Mouse (Mus musculus) megakaryocyte, embryonic 14.5 days (primary cell): ENCODE measurements around the gene Nckap1. TPM values are rescaled to one million over a fixed set of nuclear protein-coding genes. Genes with fewer than 3 reads are reported as not detected.
A peak's percentile ranks its signal among the peaks of the same experiment; 100 is the strongest.

Source experiments
- H3K27me3 ChIP-seq: replicated peaks from 2 replicates; pipeline ENCODE3; 2012; ENCODE audit warnings: inconsistent platforms
- H3K36me3 ChIP-seq: replicated peaks from 2 replicates; pipeline ENCODE3; 2012; ENCODE audit warnings: low read length, inconsistent platforms, mixed read lengths
- H3K4me1 ChIP-seq: 2 replicates; pipeline ENCODE4 v1.6.1; 2012; ENCODE audit warnings: inconsistent platforms
- H3K4me3 ChIP-seq: replicated peaks from 2 replicates; pipeline ENCODE3; 2012; ENCODE audit warnings: moderate library complexity, mild to moderate bottlenecking, inconsistent platforms
- H3K9me3 ChIP-seq: 2 replicates; pipeline ENCODE4 v1.6.1; 2012; ENCODE audit warnings: inconsistent platforms
- FLI1 ChIP-seq: IDR thresholded peaks from 2 replicates; pipeline ENCODE4 v1.6.1; 2012; ENCODE audit warnings: low read length, inconsistent platforms, mixed read lengths
- GATA1 ChIP-seq: IDR thresholded peaks from 3 replicates; pipeline ENCODE4 v1.6.1; 2012; ENCODE audit warnings: mixed read lengths, low read length, inconsistent platforms, borderline replicate concordance
- polyA plus RNA-seq: library from polyadenylated mRNA; stranded (reverse); fragments of >175 nt; gene quantifications from 2 replicates; pipeline ENCODE4 v1.2.3, GENCODE M21; 2012; ENCODE audit warnings: low replicate concordance; ENCODE audit not compliant: insufficient read depth

The Nckap1 gene
- 2.6 and 5.0 TPM in 2 replicates for polyA plus RNA-seq

- peaks cover 16% of the 10 kb centered on the region for H3K9me3 ChIP-seq
- peaks cover 20% of the 10 kb centered on the region for H3K36me3 ChIP-seq
- H3K4me1 ChIP-seq = peaks cover 30% of the 10 kb centered on the region
- peaks cover 3% of the 10 kb centered on the region for H3K27me3 ChIP-seq
- H3K4me3 ChIP-seq = peak within 1 kb of the TSS; percentile 96
- TF ChIP-seq FLI1 (peak; percentile 57), GATA1 (no peak; the same call in 2 of the 3 replicates)
These were observed at the start of gene Nckap1 for GRCm38 (mm10) chr2:80581043-80581711. TSS of gene Nckap1 (minus strand) at chr2:80581380.

DNA sequence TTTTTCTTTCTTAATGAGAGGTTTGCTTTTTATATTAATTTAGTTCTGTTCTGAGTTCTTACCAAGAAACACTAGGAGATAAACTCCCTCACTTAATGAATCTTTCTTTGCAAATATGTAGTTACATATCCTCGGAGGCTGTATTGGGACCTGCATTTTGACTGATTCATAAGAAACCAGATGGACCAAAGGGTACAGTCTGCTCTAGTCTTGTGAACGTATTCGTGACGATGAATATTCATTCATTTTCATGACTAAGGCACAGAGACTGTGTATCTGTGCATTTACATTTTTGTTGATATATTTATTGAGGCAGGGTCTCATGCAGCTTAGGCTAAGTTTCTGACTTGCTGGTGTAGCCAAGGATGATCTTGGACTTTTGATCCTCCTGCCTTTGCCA is 43.3 kb upstream of the Nckap1 start:
- TF ChIP-seq FLI1 (no peak), GATA1 (no peak)
- peaks cover 14% of the 10 kb centered on the region for H3K4me1 ChIP-seq
- H3K9me3 ChIP-seq = peaks cover 4% of the 10 kb centered on the region; the same call in 1 of the 2 replicates
- H3K4me3 ChIP-seq = no peak overlapping the region
- H3K27me3 ChIP-seq = no peaks in the 10 kb centered on the region
- peaks cover 71% of the 10 kb centered on the region for H3K36me3 ChIP-seq

DNA sequence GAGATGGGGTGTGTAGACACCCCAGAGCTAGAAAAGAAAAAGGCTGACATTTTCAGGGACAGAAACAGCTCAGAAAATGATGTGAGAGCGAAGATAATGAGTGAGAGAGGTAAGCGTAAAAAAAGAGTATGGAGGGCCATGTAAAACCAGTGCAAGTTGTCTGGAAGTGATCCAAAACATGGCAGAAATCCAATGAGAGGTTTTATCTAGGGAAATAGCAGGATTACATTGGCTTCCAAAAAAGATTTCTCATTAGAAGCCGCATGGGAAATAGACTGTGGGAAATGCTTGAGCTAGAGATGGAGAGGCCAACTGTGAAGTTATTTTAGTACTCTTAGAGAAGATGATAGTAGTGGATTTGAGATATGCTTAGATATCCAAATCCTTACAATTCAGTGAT is 40.7 kb upstream of the Nckap1 start:
- H3K36me3 ChIP-seq = peaks cover 61% of the 10 kb centered on the region
- no peak overlapping the region for H3K4me3 ChIP-seq
- no peak for TF ChIP-seq GATA1
- TF ChIP-seq FLI1 = no peak
- peaks cover 4% of the 10 kb centered on the region; the same call in 1 of the 2 replicates for H3K9me3 ChIP-seq
- H3K27me3 ChIP-seq = no peaks in the 10 kb centered on the region
- H3K4me1 ChIP-seq = peaks cover 35% of the 10 kb centered on the region

GRCm38 (mm10) chr2:80618991-80619390 is 37.8 kb upstream of the Nckap1 start:
- no peak for TF ChIP-seq GATA1
- no peak for TF ChIP-seq FLI1
- Histone ChIP-seq H3K4me3 (peak overlapping the region; percentile 33), H3K9me3 (no peaks in the 10 kb centered on the region), H3K4me1 (peaks cover 45% of the 10 kb centered on the region), H3K27me3 (no peaks in the 10 kb centered on the region), H3K36me3 (peaks cover 36% of the 10 kb centered on the region)

- TF ChIP-seq GATA1 (no peak), FLI1 (no peak)
- H3K27me3 ChIP-seq = no peaks in the 10 kb centered on the region
- H3K9me3 ChIP-seq = no peaks in the 10 kb centered on the region
- peak within 1 kb of the TSS; percentile 94 for H3K4me3 ChIP-seq
- H3K36me3 ChIP-seq = peaks cover 17% of the 10 kb centered on the region
- peaks cover 35% of the 10 kb centered on the region for H3K4me1 ChIP-seq
These were observed 35.9 kb upstream of the Nckap1 start, which contains the start of the genes Dusp19 and Nup35 for GRCm38 (mm10) chr2:80616854-80617737. TSS of gene Dusp19 (plus strand) at chr2:80617045. TSS of gene Nup35 (plus strand) at chr2:80617236.

GRCm38 (mm10) chr2:80612796-80613195 is 31.6 kb upstream of the Nckap1 start:
- Histone ChIP-seq H3K9me3 (peaks cover 18% of the 10 kb centered on the region), H3K4me1 (peaks cover 17% of the 10 kb centered on the region), H3K27me3 (no peaks in the 10 kb centered on the region), H3K4me3 (no peak overlapping the region), H3K36me3 (no peaks in the 10 kb centered on the region)
- TF ChIP-seq GATA1 (no peak), FLI1 (no peak)

GRCm38 (mm10) chr2:80612286-80612685 is 31.1 kb upstream of the Nckap1 start:
- H3K4me1 ChIP-seq = peaks cover 12% of the 10 kb centered on the region
- H3K27me3 ChIP-seq = no peaks in the 10 kb centered on the region
- TF ChIP-seq GATA1 (no peak), FLI1 (no peak)
- H3K9me3 ChIP-seq = peaks cover 18% of the 10 kb centered on the region
- no peak overlapping the region for H3K4me3 ChIP-seq
- no peaks in the 10 kb centered on the region for H3K36me3 ChIP-seq

DNA sequence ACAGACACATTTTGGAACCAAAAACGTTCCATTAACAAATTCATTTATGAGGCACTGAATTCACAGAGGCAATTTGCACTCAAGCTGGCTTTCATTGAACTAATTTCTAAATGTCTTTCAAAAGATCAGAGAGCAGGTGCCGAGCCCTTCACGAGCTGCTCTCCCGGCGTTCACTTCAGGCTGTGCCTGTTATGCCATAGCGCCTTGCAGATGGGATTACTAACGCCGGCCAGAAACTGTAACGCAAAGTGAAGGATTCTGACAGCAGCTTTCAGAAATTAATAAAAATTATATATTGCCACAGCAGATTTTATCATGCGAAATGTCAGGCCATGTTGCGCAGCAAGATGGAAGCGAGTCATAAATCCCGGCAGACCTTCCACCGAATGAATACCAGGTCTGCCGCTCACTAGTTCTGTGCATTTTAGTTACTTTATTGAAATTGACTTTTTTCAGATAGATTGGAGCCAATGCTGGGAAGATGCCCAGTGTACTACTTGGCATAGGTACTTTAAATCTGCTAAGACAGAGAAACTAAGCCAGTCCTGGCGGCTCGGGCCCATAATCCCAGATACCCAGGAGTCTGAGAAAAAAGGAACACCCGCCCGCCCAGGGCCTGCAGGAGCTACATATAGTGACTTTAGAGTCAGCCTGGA is 22.7 kb upstream of the Nckap1 start:
- H3K27me3 ChIP-seq = no peaks in the 10 kb centered on the region
- no peak for TF ChIP-seq GATA1
- TF ChIP-seq FLI1 = no peak
- H3K4me1 ChIP-seq = peaks cover 4% of the 10 kb centered on the region
- peaks cover 19% of the 10 kb centered on the region for H3K9me3 ChIP-seq
- H3K4me3 ChIP-seq = no peak overlapping the region
- no peaks in the 10 kb centered on the region for H3K36me3 ChIP-seq

GRCm38 (mm10) chr2:80602756-80603155 is 21.6 kb upstream of the Nckap1 start:
- H3K9me3 ChIP-seq = peaks cover 19% of the 10 kb centered on the region
- H3K4me1 ChIP-seq = peaks cover 4% of the 10 kb centered on the region
- no peak for TF ChIP-seq FLI1
- no peak for TF ChIP-seq GATA1
- no peaks in the 10 kb centered on the region for H3K36me3 ChIP-seq
- H3K4me3 ChIP-seq = no peak overlapping the region
- H3K27me3 ChIP-seq = no peaks in the 10 kb centered on the region

DNA sequence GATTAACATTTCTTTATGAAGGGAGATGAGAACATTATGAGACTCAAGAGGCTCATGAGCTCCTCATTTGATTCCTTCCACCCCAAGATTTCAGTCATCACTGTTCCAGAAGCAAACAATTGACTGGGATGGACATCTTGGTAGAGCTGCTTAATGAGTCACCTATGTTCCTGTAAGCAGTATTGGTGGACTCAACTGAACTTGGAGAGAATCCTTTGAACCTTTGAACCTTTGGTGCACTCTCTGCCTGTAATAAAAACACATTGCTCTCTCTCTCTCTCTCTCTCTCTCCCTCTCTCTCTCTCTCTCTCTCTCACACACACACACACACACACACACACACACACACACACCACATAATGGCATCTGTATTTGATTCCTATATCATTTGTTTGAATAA is 19.4 kb upstream of the Nckap1 start:
- Histone ChIP-seq H3K4me1 (peaks cover 13% of the 10 kb centered on the region), H3K9me3 (peaks cover 18% of the 10 kb centered on the region), H3K27me3 (no peaks in the 10 kb centered on the region), H3K4me3 (no peak overlapping the region), H3K36me3 (no peaks in the 10 kb centered on the region)
- no peak for TF ChIP-seq GATA1
- TF ChIP-seq FLI1 = no peak
